Mouse (Mus musculus) myocyte (in vitro differentiated cells): Measurements from ENCODE around the gene Tmem52b. TPM values are rescaled to one million over a fixed set of nuclear protein-coding genes. Genes with fewer than 3 reads are reported as not detected.

Experiments used
- H3K27me3 ChIP-seq: one replicate; pipeline ENCODE4 v1.6.1; 2011; ENCODE audit not compliant: control insufficient read depth, insufficient read depth, insufficient read length
- H3K36me3 ChIP-seq: one replicate; pipeline ENCODE4 v1.6.1; 2011; ENCODE audit not compliant: control insufficient read depth, insufficient read depth
- H3K4me2 ChIP-seq: one replicate; pipeline ENCODE4 v1.6.1; 2011; ENCODE audit warnings: low read depth, control low read depth
- H3K4me3 ChIP-seq: one replicate; pipeline ENCODE4 v1.5.1; 2011; ENCODE audit warnings: mild to moderate bottlenecking, control low read depth, moderate library complexity
- H3K79me2 ChIP-seq: one replicate; pipeline ENCODE4 v1.6.1; 2011; ENCODE audit not compliant: control insufficient read depth, insufficient read depth
- H3ac ChIP-seq: one replicate; pipeline ENCODE4 v1.6.1; 2011; ENCODE audit not compliant: control insufficient read depth, insufficient read length
- CEBPB ChIP-seq: IDR thresholded peaks from 2 replicates; pipeline ENCODE4 v1.6.1; 2011; ENCODE audit warnings: mild to moderate bottlenecking, moderate library complexity; ENCODE audit not compliant: poor library complexity, insufficient read depth, severe bottlenecking
- E2F4 ChIP-seq: IDR thresholded peaks from one replicate; pipeline ENCODE4 v1.6.1; 2011; ENCODE audit warnings: mild to moderate bottlenecking, control low read depth, moderate library complexity; ENCODE audit not compliant: insufficient read depth
- MAX ChIP-seq: IDR thresholded peaks from one replicate; pipeline ENCODE4 v1.6.1; 2011; ENCODE audit warnings: low read depth, mild to moderate bottlenecking, control low read depth
- MYOD1 ChIP-seq, 3 experiments: IDR thresholded peaks; one replicate each; pipeline ENCODE4 v1.6.1; 2011; ENCODE audit warnings: control low read depth in 2 of 3, low read depth in 2 of 3, mild to moderate bottlenecking in 2 of 3, moderate library complexity in 1 of 3; ENCODE audit not compliant: insufficient read length in 2 of 3, control insufficient read depth in 1 of 3
- MYOG ChIP-seq, 3 experiments: IDR thresholded peaks; one replicate each; pipeline ENCODE4 v1.6.1; 2011; ENCODE audit warnings: control low read depth in 2 of 3, low read depth in 2 of 3, mild to moderate bottlenecking in 2 of 3; ENCODE audit not compliant: insufficient read length in 2 of 3, control insufficient read depth in 1 of 3, insufficient read depth in 1 of 3
- POLR2A ChIP-seq: IDR thresholded peaks from one replicate; pipeline ENCODE4 v1.6.1; 2011; ENCODE audit warnings: low read depth, mild to moderate bottlenecking, control low read depth, moderate library complexity; ENCODE audit not compliant: insufficient read length
- POLR2AphosphoS2 ChIP-seq: IDR thresholded peaks from one replicate; pipeline ENCODE4 v1.6.1; 2011; ENCODE audit warnings: low read depth, control low read depth; ENCODE audit not compliant: insufficient read length
- REST ChIP-seq: IDR thresholded peaks from one replicate; pipeline ENCODE4 v1.6.1; 2011; ENCODE audit warnings: mild to moderate bottlenecking, control low read depth, moderate library complexity; ENCODE audit not compliant: insufficient read depth, insufficient read length
- SRF ChIP-seq: IDR thresholded peaks from one replicate; pipeline ENCODE4 v1.6.1; 2011; ENCODE audit warnings: low read depth; ENCODE audit not compliant: control insufficient read depth, insufficient read length
- TCF12 ChIP-seq: IDR thresholded peaks from one replicate; pipeline ENCODE4 v1.6.1; 2011; ENCODE audit warnings: mild to moderate bottlenecking, control low read depth; ENCODE audit not compliant: poor library complexity, insufficient read depth, severe bottlenecking
- TCF3 ChIP-seq: IDR thresholded peaks from one replicate; pipeline ENCODE4 v1.6.1; 2011; ENCODE audit warnings: low read depth, control low read depth; ENCODE audit not compliant: insufficient read length
- USF1 ChIP-seq: IDR thresholded peaks from one replicate; pipeline ENCODE4 v1.6.1; 2011; ENCODE audit warnings: low read depth, mild to moderate bottlenecking, control low read depth, moderate library complexity
- polyA plus RNA-seq: library from polyadenylated mRNA; unstranded; fragments of >200 nt; fragmentation: generic; extraction: Trizol; gene quantifications from one replicate; pipeline ENCODE4 v1.2.1, GENCODE M21; 2012; ENCODE audit warnings: missing spikeins

Tmem52b gene
- polyA plus RNA-seq, 1 experiment: not detected

DNA sequence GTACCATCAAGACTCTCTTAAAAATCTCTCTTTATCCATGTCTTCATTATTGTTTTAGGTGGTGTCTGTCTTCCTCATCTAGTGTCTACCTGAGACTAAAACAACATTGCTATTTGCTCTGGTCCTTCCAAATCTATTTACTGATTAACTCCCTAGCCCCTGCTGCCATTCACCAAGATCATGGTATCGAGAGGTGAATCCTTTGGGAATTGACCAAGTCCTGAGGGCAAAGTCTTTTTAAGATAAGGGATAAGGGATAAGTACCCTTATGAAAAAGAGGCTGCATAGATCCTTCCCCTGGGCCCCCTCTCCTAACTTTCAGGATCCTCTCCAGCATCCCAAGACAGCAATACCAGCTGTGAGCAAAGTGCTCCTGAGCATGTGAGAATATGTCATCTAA lies 17.2 kb downstream of the Tmem52b start:
- Histone ChIP-seq H3ac (no peak overlapping the region), H3K27me3 (no peaks in the 10 kb centered on the region), H3K4me3 (no peak overlapping the region), H3K4me2 (no peak overlapping the region), H3K36me3 (no peaks in the 10 kb centered on the region), H3K79me2 (peaks cover 16% of the 10 kb centered on the region)
- TF ChIP-seq TCF12 (no peak), MAX (no peak), REST (no peak), MYOG (IDR thresholded peaks at IDR 0.05; ENCODE audit: control insufficient read depth in 1 of 3, insufficient read depth in 1 of 3, insufficient read length in 2 of 3, low read depth in 2 of 3) (no peak), USF1 (no peak), MYOD1 (IDR thresholded peaks at IDR 0.05; ENCODE audit: control insufficient read depth in 1 of 3, insufficient read length in 2 of 3, low read depth in 2 of 3) (no peak), SRF (no peak), POLR2A (no peak), POLR2AphosphoS2 (no peak), CEBPB (no peak), TCF3 (no peak)

DNA sequence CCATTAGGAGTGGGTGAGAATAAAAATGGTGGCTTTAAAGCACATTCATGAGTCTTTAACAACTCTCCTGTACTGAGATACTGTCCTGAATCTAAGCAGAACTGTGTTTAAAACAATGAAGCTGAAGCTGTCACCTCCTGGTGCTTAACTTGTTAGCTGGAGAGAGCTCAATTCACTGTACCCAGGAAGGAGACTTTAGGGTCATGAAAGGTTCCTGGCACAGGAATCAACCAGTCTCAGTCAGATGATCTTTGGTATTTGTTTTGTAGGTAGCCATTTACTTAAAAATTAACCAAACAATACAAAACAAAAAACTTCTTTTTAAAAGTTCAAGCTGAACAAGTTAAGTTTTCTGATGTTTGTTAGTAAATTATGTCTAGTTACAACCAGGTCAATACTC lies 17.9 kb downstream of the Tmem52b start:
- no peaks in the 10 kb centered on the region for H3K27me3 ChIP-seq
- H3K36me3 ChIP-seq: no peaks in the 10 kb centered on the region
- H3K79me2 ChIP-seq: peaks cover 23% of the 10 kb centered on the region
- H3ac ChIP-seq: no peak overlapping the region
- no peak overlapping the region for H3K4me3 ChIP-seq
- no peak for TF ChIP-seq POLR2AphosphoS2
- TF ChIP-seq CEBPB: no peak
- H3K4me2 ChIP-seq: no peak overlapping the region

DNA sequence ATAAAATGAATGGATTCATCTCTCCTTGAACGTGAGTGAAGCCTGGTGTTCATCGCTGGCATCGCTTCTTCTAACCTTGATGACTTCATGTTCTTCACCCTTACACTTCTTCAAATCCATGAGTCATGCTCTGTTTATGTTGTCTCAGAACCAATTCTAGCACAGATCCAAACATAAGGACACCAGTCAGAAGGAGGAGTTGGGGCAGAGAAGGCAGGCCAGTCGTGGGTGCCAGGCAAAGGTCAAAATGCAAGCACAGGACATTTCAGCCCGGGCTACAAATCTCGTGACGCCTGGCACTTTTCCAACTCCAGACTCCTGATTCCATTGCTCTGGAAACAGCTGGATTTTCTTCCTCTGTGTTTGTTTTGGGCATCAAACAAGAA lies 20.2 kb downstream of the Tmem52b start:
- peaks cover 4% of the 10 kb centered on the region for H3K36me3 ChIP-seq
- peaks cover 42% of the 10 kb centered on the region for H3K79me2 ChIP-seq
- no peak overlapping the region for H3ac ChIP-seq
- H3K4me2 ChIP-seq: peak overlapping the region; percentile 73
- H3K4me3 ChIP-seq: peak overlapping the region; percentile 95
- H3K27me3 ChIP-seq: no peaks in the 10 kb centered on the region
- TF ChIP-seq CEBPB (no peak), POLR2A (no peak), USF1 (no peak)

DNA sequence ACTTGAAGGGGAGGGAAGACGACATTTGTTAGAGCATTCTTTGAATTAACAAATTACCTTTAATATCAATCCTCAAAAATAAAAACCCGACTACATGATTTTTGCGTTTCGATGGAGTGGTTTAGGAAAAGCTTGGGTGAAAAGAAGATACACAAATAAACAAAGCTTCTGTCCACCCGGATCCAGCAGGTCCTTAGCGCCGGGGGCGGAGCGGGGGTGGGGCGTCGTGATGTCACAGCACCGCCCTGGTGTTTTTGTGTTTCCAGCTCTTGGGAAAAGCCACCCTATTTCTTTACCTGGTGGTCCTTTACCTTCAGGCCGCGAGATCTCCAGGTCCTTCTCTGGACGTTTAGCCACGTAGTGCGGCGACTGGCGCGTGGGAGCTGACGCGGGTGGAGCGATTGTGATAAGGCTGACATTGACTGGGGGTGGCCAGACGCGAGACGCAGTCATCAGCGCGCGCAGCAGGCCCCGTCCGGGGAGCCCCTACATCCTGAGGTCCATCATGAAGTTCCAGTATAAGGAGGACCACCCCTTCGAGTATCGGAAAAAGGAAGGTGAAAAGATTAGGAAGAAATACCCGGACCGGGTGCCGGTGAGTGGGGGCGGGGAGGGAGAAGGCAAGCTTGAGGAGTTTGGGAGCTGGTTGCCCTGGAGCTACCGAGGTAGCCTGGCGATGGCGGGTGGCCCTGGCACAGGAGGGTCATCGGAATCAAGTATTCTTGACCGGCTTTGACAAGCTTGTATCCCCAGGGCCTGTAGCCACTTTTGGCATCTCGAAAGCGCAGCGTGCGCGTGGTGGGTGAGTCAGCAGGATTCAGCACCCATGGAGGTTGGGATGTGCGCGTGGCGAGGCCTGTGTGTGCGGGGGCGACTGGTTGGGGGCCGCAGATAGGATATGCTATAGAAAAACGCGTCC lies 20.8 kb downstream of the Tmem52b start, which contains the start of gene Gabarapl1:
Gene Gabarapl1, plus strand, starts transcription at position 219 of the 919 bp plus-strand sequence.
- peaks cover 9% of the 10 kb centered on the region for H3K36me3 ChIP-seq
- no peaks in the 10 kb centered on the region for H3K27me3 ChIP-seq
- H3ac ChIP-seq: peak within 1 kb of the TSS; percentile 33
- TF ChIP-seq MYOG (IDR thresholded peaks at IDR 0.05; ENCODE audit: control insufficient read depth in 1 of 3, insufficient read depth in 1 of 3, insufficient read length in 2 of 3, low read depth in 2 of 3) (no peak), POLR2A (peak; percentile 33)
- H3K79me2 ChIP-seq: peaks cover 42% of the 10 kb centered on the region
- peak within 1 kb of the TSS; percentile 95 for H3K4me3 ChIP-seq
- H3K4me2 ChIP-seq: peak within 1 kb of the TSS; percentile 74

DNA sequence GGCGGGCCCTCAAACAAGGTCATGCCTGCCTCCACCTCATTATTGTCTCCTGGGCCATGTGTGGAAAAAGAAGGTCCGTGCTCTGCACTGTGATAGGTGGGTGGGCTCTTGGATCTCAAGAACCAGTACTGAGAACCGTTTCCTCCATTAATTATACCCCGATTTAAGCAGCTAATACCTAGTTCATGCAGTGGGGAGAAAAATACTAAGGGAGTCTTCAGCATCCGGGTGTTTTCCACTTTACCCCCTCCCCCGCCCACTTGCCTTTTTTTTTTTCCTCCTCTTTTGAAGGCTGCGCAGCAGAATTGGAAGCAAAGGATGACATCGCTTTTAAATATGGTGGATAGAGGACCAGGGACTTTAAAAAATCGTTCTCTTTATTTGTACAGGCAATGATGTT lies 21.7 kb downstream of the Tmem52b start:
- no peaks in the 10 kb centered on the region for H3K27me3 ChIP-seq
- H3K4me3 ChIP-seq: peak overlapping the region; percentile 95
- TF ChIP-seq TCF3 (no peak), POLR2AphosphoS2 (no peak), E2F4 (no peak), TCF12 (no peak)

DNA sequence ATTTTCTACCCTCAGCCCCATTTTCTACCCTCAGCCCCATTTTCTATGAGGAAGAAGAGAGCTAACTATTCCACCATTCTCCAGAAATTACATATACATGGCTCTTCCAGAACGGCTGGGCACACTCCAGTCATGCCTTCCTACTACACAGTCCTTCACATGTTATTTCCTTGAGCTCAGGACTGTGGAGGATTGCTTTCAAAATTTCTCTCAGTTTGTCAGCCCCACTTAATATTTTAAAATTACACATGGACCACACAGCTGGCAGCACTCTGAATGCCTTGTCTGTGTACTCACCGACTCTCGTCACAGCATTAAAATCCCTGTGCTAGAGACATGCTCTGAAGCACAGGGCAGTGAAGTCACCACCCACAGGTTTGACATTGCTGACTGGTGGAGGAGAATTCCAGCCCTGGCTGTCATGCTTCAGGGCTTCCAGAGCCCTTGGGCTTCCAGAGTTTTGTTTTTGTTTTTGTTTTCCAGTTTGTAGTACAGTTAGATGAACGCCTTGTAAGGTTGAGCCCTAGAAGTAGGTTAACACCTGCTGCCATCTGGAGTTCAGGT lies 22.4 kb downstream of the Tmem52b start:
- TF ChIP-seq TCF12 (no peak), POLR2A (no peak), MYOG (IDR thresholded peaks at IDR 0.05; ENCODE audit: control insufficient read depth in 1 of 3, insufficient read depth in 1 of 3, insufficient read length in 2 of 3, low read depth in 2 of 3) (no peak), USF1 (no peak), CEBPB (no peak), E2F4 (no peak), POLR2AphosphoS2 (no peak), TCF3 (no peak), MAX (no peak), SRF (no peak), REST (no peak), MYOD1 (IDR thresholded peaks at IDR 0.05; ENCODE audit: control insufficient read depth in 1 of 3, insufficient read length in 2 of 3, low read depth in 2 of 3) (no peak)
- Histone ChIP-seq H3K4me3 (peak overlapping the region; percentile 95), H3K79me2 (peaks cover 42% of the 10 kb centered on the region)

More for the DNA sequence above, 21.7 kb downstream of the Tmem52b start:
- peak overlapping the region; percentile 33 for H3ac ChIP-seq
- peaks cover 42% of the 10 kb centered on the region for H3K79me2 ChIP-seq
- H3K4me2 ChIP-seq: peak overlapping the region; percentile 74
- H3K36me3 ChIP-seq: peaks cover 13% of the 10 kb centered on the region

More for the DNA sequence above, 22.4 kb downstream of the Tmem52b start:
- H3K4me2 ChIP-seq: peak overlapping the region; percentile 74
- no peak overlapping the region for H3ac ChIP-seq
- H3K36me3 ChIP-seq: peaks cover 15% of the 10 kb centered on the region
- no peaks in the 10 kb centered on the region for H3K27me3 ChIP-seq
